Mouse (Mus musculus): ENCODE measurements around the gene Gm45808.

The Gm45808 gene

DNA sequence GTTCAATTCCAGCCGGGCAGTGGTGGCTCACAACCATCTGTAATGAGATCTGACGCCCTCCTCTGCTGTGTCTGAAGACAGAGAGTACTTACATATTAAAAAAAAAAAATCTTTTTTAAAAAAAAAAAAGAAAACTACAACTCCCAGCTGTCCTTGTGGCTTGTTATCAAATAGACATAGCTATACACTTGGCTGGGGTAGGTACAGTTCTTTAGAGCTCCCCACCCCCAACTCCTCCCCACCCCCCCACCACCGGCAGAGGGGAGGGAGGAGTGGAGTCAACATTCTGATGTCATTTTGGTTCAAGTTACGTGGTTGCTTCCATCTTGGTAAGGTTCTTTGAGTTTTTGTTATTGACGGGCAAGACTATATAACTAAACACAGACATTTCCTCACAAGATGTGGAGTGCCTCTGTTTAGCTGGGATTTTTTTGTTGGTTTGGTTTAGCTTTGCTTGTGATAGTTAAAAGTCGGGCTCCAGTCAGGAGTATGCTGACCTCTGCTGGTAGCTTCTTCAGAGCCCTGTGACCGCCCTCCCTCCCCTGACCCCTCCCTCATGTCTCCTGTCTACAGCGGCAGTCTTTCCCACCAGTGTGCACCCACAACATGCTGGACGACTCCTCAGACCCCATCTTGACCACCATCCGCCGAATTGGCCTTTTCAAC is 39.2 kb downstream of the Gm45808 start:
- peak; percentile 75 for DNase-seq

GRCm38 (mm10) chr7:45446589-45446988 is 40.0 kb downstream of the Gm45808 start:
- no peak for DNase-seq

DNA sequence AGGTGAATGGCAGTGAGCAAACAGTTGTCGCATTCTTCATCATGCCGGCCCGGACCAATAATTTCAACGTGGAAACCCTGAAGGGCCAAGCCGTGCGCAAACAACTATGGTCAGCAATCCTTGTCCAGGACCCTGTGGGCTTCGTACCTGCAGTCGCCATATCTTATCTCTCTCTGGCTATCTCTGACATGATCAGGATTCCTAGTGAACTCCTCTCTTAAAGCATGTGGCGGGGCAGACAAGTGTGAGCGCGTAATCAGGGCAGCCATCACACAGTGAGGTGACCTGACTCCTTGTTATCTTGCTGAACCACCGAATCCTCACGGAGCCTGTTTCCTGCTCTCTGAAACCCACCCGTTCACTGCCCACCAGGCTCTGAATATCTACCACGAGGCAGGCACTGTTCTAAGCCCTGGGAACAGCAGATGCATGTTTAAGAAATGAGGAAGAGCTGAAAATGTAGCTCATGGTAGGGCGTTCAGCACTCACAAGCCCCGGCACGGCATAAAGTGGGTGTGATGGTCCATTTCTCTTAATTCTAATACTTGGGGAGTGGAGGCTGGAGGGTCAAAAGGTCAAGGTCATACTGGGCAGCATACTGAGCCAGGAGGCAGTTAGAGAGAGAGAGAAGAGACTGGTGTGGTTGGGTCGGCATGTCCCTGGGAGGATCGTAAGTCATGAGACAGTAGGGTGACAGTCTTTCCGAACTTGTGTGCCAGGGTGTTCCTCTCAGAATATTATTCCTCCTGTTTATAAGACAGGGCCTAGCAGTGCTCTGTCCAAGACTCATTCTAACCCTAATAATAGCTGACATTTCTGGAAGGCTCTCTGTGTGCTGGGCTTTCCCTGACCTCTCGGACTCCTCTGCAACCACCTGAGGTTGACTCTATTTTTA is 42.8 kb downstream of the Gm45808 start:
- DNase-seq: no peak

DNA sequence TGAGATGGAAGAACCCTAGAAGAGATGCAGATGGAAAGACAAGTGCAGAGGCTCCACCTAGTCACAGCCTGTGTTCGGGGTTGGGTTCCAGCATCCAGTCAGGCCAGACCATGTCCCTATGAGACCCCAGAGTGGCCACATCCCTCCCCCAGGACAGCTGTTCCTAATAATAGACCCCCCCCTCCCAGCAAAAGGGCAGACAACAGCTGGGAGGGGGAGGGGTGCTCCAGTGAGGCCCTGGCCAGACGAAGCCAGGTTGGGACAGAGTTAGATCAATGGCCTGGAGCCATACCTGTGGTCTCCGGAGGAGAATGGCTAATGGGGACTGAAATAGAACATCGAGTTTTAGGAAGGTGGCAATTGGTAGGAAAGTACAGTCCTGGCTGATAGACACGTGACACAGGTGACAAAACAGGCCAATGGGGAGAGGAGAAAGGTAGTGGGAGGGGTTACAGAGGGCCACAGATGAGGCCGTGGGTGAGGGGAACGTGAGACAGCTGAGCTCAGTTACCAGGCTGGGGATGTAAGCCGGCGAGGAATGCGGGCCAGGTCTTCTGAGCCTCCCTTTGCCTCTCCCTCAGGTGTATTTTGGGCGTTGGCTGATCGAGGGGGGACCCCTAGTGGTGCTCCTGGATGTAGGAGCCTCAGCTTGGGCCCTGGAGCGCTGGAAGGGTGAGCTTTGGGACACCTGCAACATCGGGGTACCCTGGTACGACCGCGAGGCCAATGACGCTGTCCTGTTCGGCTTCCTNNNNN is 48.9 kb downstream of the Gm45808 start, which contains the start of gene Ruvbl2:
Ruvbl2 (minus strand) TSS at position 576 of the 756 bp plus-strand sequence.
- DNase-seq: peak; percentile 47

DNA sequence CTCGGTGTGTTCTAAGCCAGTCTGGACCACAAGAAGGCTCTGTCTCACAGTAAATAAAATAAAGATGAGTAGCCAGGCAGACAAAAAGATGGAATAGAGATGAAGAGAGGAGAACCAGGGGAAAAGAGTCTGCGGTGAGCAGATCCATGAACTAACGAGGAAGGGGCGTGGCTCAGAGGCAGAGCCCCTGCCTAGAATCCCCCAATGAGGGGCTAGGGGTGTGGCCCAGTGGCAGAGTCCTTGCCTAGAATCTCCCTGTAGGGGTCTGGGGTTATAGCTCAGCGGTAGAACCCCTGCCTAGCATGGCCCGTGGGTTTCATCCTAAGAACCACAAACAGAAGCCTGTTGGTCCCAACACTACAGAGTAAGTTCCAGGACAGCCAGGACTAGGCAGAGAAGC is 49.6 kb downstream of the Gm45808 start:
- DNase-seq: no peak

- DNase-seq: no peak
Measured at GRCm38 (mm10) chr7:45436444-45436843, 50.2 kb downstream of the Gm45808 start.

- DNase-seq: peak; percentile 49
Measured at GRCm38 (mm10) chr7:45435038-45435437, 51.6 kb downstream of the Gm45808 start.

- DNase-seq: peak; percentile 100
Measured at GRCm38 (mm10) chr7:45434203-45435015, 52.2 kb downstream of the Gm45808 start, which contains the start of gene Gys1. Gene Gys1 (plus strand): TSS chr7:45434844.

- no peak for DNase-seq
Measured at GRCm38 (mm10) chr7:45433835-45434202, 52.8 kb downstream of the Gm45808 start.

- no peak for DNase-seq
Measured at GRCm38 (mm10) chr7:45426556-45426955, 60.1 kb downstream of the Gm45808 start.

DNA sequence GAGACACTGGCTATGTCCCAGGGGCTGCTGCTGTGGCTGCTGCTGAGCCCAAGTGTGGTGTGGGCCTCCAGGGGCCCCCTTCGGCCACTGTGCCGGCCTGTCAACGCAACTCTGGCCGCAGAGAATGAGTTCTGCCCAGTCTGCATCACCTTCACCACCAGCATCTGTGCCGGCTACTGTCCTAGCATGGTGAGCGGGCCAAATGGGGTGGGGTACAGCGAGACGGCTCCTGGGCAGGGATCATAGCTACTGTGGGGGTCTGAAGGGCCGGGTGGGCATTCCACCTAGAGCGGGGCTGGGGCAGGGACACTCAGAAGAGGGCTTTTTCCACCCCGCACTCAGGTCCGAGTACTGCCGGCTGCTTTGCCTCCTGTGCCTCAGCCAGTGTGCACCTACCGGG is 65.4 kb downstream of the Gm45808 start:
- no peak for DNase-seq

DNA sequence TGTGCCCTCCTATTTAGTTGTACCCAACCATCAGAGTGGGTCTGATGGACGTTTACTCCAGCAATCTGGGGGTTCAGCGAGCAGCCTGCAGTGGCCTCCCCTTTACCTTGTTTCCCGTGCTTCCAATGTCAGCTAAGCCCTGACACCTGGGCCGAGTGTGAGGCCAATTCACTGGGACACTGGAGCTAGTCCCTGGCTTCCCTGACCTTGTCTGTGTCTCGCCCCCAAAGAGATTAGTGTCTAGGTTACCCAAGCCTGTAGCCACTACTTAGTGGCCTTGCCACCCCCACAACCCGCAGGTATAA is 66.0 kb downstream of the Gm45808 start, which contains the start of gene Lhb:
Lhb (plus strand) TSS at position 206 of the 305 bp plus-strand sequence.
- no peak for DNase-seq

DNA sequence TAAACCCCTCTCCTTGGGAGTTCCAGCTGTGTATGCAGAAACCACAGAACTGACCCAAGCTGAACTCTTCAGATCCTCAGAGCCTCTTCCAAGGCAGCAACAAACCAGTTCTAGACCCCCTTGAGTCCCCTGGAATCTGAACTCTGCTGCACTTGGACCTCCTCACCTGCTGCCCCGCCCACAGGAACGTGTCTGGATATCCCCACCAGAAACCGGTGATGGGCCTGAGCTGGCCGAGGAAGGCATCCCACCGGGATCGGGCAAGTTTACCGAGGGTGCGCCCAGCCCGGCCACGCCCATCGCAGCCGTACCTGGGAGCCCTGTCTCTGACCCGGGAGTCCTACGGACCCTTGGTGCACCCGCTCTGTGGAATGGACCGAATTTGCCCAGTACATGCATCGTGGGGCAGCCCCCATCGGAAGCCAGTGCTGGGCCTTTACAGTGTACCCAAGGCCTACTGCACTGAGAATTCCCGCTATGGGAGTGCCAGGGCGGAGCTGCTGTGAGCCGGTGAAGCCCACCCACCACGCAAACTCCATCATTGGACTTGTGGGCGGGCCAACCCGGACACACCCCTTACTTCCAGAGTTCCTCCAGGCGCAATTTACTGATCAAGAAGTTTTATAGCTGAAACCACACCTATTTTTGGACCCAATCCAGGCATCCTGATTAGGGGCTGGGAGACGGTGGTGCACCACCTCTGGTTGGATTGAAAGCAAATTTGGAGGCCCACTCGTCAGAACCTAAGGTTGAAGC is 66.6 kb downstream of the Gm45808 start:
- peak; percentile 48 for DNase-seq

DNA sequence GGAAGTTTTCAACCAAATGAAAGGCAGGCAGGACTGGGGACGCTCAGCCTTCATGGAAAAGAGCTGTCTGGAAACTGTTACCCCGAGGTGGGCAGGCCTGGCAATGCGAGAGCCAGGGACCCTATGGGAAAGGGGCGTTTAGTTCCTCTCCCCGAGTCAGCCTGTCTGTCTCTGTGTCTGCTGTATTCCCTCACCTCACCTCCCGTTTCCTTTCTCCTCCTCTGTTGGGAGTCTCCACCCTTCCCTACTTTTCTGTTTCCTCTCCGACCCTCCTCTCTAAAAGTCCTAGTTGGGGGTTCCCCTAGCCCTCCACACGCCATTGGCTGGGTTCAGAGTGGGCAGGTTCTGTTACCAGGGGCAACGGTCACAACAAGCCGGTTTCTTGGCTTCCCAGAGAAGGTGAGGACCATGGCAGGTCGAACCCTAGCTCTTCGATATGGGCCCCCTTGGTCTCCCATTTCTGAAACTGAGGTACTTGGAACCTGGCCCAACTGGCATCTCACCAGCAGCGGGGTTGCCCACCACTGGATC is 68.6 kb downstream of the Gm45808 start:
- no peak for DNase-seq
